Mouse (Mus musculus) ES-Bruce4 (cell line): ENCODE measurements around the gene Dnah14. TPM values are rescaled to one million over a fixed set of nuclear protein-coding genes. Genes with fewer than 3 reads are reported as not detected.

Experiments
- H3K27ac ChIP-seq: 2 replicates; pipeline ENCODE4 v1.5.1; 2012; ENCODE audit warnings: low read length, inconsistent platforms; ENCODE audit not compliant: insufficient read depth
- H3K27me3 ChIP-seq: 2 replicates; pipeline ENCODE4 v1.6.1; 2012; ENCODE audit warnings: mild to moderate bottlenecking, low read length, inconsistent platforms; ENCODE audit not compliant: control insufficient read depth, poor library complexity, insufficient read depth, severe bottlenecking
- H3K36me3 ChIP-seq: 2 replicates; pipeline ENCODE4 v1.6.1; 2012; ENCODE audit warnings: inconsistent platforms, mild to moderate bottlenecking, low read length, moderate library complexity; ENCODE audit not compliant: control insufficient read depth, poor library complexity, insufficient read depth, severe bottlenecking
- H3K4me1 ChIP-seq: one replicate; pipeline ENCODE4 v1.8.1; 2011; ENCODE audit warnings: low read length; ENCODE audit not compliant: control insufficient read depth, insufficient read depth
- H3K4me3 ChIP-seq: 2 replicates; pipeline ENCODE4 v1.5.1; 2011; ENCODE audit warnings: low read depth, mild to moderate bottlenecking, low read length
- H3K9ac ChIP-seq: 2 replicates; pipeline ENCODE4 v1.6.1; 2012; ENCODE audit warnings: low read depth, mild to moderate bottlenecking, inconsistent platforms; ENCODE audit not compliant: poor library complexity, severe bottlenecking
- H3K9me3 ChIP-seq: replicated peaks from 2 replicates; pipeline ENCODE4 v1.6.1; 2012; ENCODE audit warnings: mild to moderate bottlenecking, low read length, inconsistent platforms; ENCODE audit not compliant: control insufficient read depth, poor library complexity, insufficient read depth, severe bottlenecking
- CTCF ChIP-seq: IDR thresholded peaks from one replicate; pipeline ENCODE4 v1.8.1; 2011; ENCODE audit warnings: low read depth, low read length
- EP300 ChIP-seq: IDR thresholded peaks from 2 replicates; pipeline ENCODE4 v1.6.1; 2011; ENCODE audit warnings: low read depth, low read length; ENCODE audit not compliant: insufficient read depth
- POLR2A ChIP-seq: IDR thresholded peaks from one replicate; pipeline ENCODE4 v1.8.1; 2011; ENCODE audit warnings: low read length; ENCODE audit not compliant: insufficient read depth
- polyA plus RNA-seq: library from polyadenylated mRNA; stranded (reverse); fragments of >200 nt; gene quantifications from 2 replicates; pipeline ENCODE4 v1.2.4, GENCODE M21; 2011; ENCODE audit warnings: low read depth; ENCODE audit not compliant: missing spikeins, insufficient read depth, insufficient read length

The Dnah14 gene
- polyA plus RNA-seq, 1 experiment: 0.33 TPM

GRCm38 (mm10) chr1:181860659-181861058 is 284.3 kb downstream of the Dnah14 start:
- Histone ChIP-seq H3K36me3 (no peaks in the 10 kb centered on the region), H3K9ac (no peak overlapping the region), H3K27me3 (no peaks in the 10 kb centered on the region), H3K27ac (peak overlapping the region; percentile 95), H3K4me3 (no peak overlapping the region), H3K4me1 (peaks cover 3% of the 10 kb centered on the region), H3K9me3 (peaks cover 4% of the 10 kb centered on the region; the same call in 1 of the 2 replicates)
- no peak for TF ChIP-seq POLR2A
- no peak for TF ChIP-seq CTCF
- TF ChIP-seq EP300: peak; percentile 97

- Histone ChIP-seq H3K9me3 (peaks cover 4% of the 10 kb centered on the region; the same call in 1 of the 2 replicates), H3K4me1 (peaks cover 6% of the 10 kb centered on the region), H3K27ac (peak overlapping the region; percentile 95), H3K4me3 (no peak overlapping the region), H3K27me3 (no peaks in the 10 kb centered on the region), H3K36me3 (no peaks in the 10 kb centered on the region), H3K9ac (no peak overlapping the region)
- TF ChIP-seq EP300: no peak
- TF ChIP-seq POLR2A: no peak
- TF ChIP-seq CTCF: no peak
Measured at GRCm38 (mm10) chr1:181861181-181861902, 285.0 kb downstream of the Dnah14 start.

DNA sequence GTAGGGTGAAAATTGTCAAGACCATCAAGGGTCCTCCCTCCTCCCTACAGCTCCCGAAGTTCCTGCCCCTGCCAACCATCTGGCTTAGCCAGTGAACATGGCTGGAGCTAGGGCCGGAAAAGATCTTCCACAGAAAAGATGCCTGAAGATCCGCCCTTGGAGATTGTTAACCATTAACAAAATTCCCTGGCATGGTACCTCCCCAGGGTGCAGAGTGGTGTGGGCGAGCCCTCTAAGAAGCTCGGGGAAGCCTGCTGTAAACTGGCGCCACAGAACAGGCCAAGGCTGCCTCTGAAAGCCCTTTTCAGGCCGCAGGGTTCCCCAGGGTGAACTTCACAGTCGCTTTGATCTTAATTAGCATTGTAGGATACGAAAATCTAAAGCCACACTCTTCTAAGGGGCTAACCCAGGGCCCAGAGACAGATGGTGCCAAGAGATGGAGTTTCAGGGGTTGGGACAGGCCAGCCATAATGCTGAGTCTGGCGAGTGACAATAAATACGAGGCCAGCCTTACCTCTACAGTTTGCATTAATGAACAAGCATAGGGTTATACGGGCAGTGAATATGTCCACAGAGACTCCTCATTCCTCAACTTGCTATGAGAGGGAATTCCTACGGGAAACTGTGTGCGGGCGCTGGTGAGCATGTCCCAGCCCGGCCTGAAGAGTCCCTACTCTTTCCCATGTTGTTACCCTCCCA is 286.5 kb downstream of the Dnah14 start:
- Histone ChIP-seq H3K9me3 (peaks cover 4% of the 10 kb centered on the region), H3K27me3 (no peaks in the 10 kb centered on the region), H3K36me3 (no peaks in the 10 kb centered on the region), H3K4me1 (peaks cover 6% of the 10 kb centered on the region), H3K9ac (no peak overlapping the region), H3K4me3 (no peak overlapping the region), H3K27ac (no peak overlapping the region)
- TF ChIP-seq POLR2A (no peak), EP300 (no peak), CTCF (no peak)

DNA sequence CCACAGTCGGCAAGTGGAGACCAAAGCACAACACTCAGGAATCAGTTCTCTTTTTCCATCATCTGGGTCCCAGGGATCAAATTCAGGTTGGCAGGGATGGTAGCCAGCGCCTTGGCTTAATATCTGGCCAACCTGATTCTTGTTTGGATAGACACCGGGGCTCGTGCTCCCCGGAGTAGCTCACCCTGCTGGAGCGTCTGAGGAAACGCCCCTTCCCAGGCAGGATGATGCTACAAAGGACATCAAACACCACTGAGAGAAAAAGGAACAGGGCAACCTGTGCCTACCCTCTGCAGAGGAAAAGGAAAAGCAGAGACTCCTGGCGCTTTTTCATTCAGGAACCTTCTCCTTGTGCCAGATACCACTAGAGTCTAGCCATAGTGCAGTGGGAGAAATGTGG is 287.1 kb downstream of the Dnah14 start:
- H3K9me3 ChIP-seq: peaks cover 6% of the 10 kb centered on the region
- H3K36me3 ChIP-seq: no peaks in the 10 kb centered on the region
- TF ChIP-seq POLR2A (no peak), CTCF (no peak), EP300 (no peak)
- peaks cover 6% of the 10 kb centered on the region for H3K4me1 ChIP-seq
- H3K27ac ChIP-seq: no peak overlapping the region
- H3K27me3 ChIP-seq: no peaks in the 10 kb centered on the region
- no peak overlapping the region for H3K9ac ChIP-seq
- H3K4me3 ChIP-seq: no peak overlapping the region

Other genes with a start within 250 kb of the Dnah14 start
- gene Cnih3, start 223.9 kb upstream of the Dnah14 start, polyA plus RNA-seq: 0.67 and 0.75 TPM in 2 replicates
- gene Ccdc121, start 65.1 kb upstream of the Dnah14 start, polyA plus RNA-seq: not detected in 2 replicates